Mouse (Mus musculus): ENCODE data around the gene Znhit1. TPM values are rescaled to one million over a fixed set of nuclear protein-coding genes. Genes with fewer than 3 reads are reported as not detected.

The Znhit1 gene
- polyA plus RNA-seq, 1 experiment from 2014 or later, result 106 TPM

GRCm38 (mm10) chr5:137028561-137029272, 40.9 kb upstream of the Znhit1 start:
- H3K4me1 ChIP-seq (ENCODE audit: control insufficient read depth, insufficient read depth, low read length), result peaks cover 16% of the 10 kb centered on the region
- H3K27ac ChIP-seq (ENCODE audit: low read depth, low read length), result no peak overlapping the region
- H3K4me2 ChIP-seq (ENCODE audit: low read depth), result peak overlapping the region; percentile 52; the same call in 1 of the 2 replicates
- H3K36me3 ChIP-seq (ENCODE audit: control insufficient read depth, insufficient read depth, low read length), result no peaks in the 10 kb centered on the region
- H3K4me3 ChIP-seq (ENCODE audit: low read depth, low read length), result no peak overlapping the region
- DNase-seq (ENCODE audit: low spot score) (no peak), ATAC-seq (ENCODE audit: insufficient read depth, low FRiP score, low TSS enrichment) (no peak)
- H3K9me3 ChIP-seq (ENCODE audit: control insufficient read depth, low read length), result no peaks in the 10 kb centered on the region
- peaks cover 76% of the 10 kb centered on the region for H3K27me3 ChIP-seq (ENCODE audit: control insufficient read depth, insufficient read depth, low read length)
- H3K9ac ChIP-seq (ENCODE audit: low read length), result no peak overlapping the region
- WGBS, result 4% methylated on average over 25 of the region's 29 CpGs

GRCm38 (mm10) chr5:137026092-137026491, 38.3 kb upstream of the Znhit1 start, which contains the start of gene Vgf:
Gene Vgf, plus strand, starts transcription at chr5:137026392.
- Histone ChIP-seq H3K4me1 (ENCODE audit: control insufficient read depth, insufficient read depth, low read length) (peaks cover 5% of the 10 kb centered on the region), H3K27me3 (ENCODE audit: control insufficient read depth, insufficient read depth, low read length) (peaks cover 62% of the 10 kb centered on the region), H3K9me3 (ENCODE audit: control insufficient read depth, low read length) (no peaks in the 10 kb centered on the region), H3K4me3 (ENCODE audit: low read depth, low read length) (no peak within 1 kb of the TSS), H3K4me2 (ENCODE audit: low read depth) (no peak within 1 kb of the TSS; the same call in 1 of the 2 replicates), H3K9ac (ENCODE audit: low read length) (no peak within 1 kb of the TSS), H3K36me3 (ENCODE audit: control insufficient read depth, insufficient read depth, low read length) (no peaks in the 10 kb centered on the region), H3K27ac (ENCODE audit: low read depth, low read length) (no peak within 1 kb of the TSS)
- ATAC-seq (ENCODE audit: insufficient read depth, low FRiP score, low TSS enrichment) (no peak), DNase-seq (ENCODE audit: low spot score) (no peak)
- 22% methylated on average over 4 of the region's 4 CpGs for WGBS

GRCm38 (mm10) chr5:137025132-137025531, 37.3 kb upstream of the Znhit1 start:
- ATAC-seq (ENCODE audit: insufficient read depth, low FRiP score, low TSS enrichment) (no peak), DNase-seq (ENCODE audit: low spot score) (peak; percentile 81)
- WGBS, result 0% methylated on average over 23 of the region's 23 CpGs
- Histone ChIP-seq H3K4me3 (ENCODE audit: low read depth, low read length) (no peak overlapping the region), H3K4me2 (ENCODE audit: low read depth) (no peak overlapping the region; the same call in 1 of the 2 replicates), H3K27me3 (ENCODE audit: control insufficient read depth, insufficient read depth, low read length) (peaks cover 52% of the 10 kb centered on the region), H3K9me3 (ENCODE audit: control insufficient read depth, low read length) (no peaks in the 10 kb centered on the region), H3K9ac (ENCODE audit: low read length) (no peak overlapping the region), H3K36me3 (ENCODE audit: control insufficient read depth, insufficient read depth, low read length) (no peaks in the 10 kb centered on the region), H3K4me1 (ENCODE audit: control insufficient read depth, insufficient read depth, low read length) (no peaks in the 10 kb centered on the region), H3K27ac (ENCODE audit: low read depth, low read length) (no peak overlapping the region)

- no peak overlapping the region for H3K27ac ChIP-seq (ENCODE audit: low read depth, low read length)
- no peak overlapping the region for H3K9ac ChIP-seq (ENCODE audit: low read length)
- no peaks in the 10 kb centered on the region for H3K9me3 ChIP-seq (ENCODE audit: control insufficient read depth, low read length)
- H3K27me3 ChIP-seq (ENCODE audit: control insufficient read depth, insufficient read depth, low read length), result peaks cover 49% of the 10 kb centered on the region
- DNase-seq (ENCODE audit: low spot score) (no peak), ATAC-seq (ENCODE audit: insufficient read depth, low FRiP score, low TSS enrichment) (no peak)
- H3K4me1 ChIP-seq (ENCODE audit: control insufficient read depth, insufficient read depth, low read length), result no peaks in the 10 kb centered on the region
- H3K4me3 ChIP-seq (ENCODE audit: low read depth, low read length), result no peak overlapping the region
- WGBS, result 46% methylated on average over 3 of the region's 3 CpGs
- H3K4me2 ChIP-seq (ENCODE audit: low read depth), result no peak overlapping the region
- H3K36me3 ChIP-seq (ENCODE audit: control insufficient read depth, insufficient read depth, low read length), result no peaks in the 10 kb centered on the region
Measured at GRCm38 (mm10) chr5:137024318-137024717, 36.5 kb upstream of the Znhit1 start.

GRCm38 (mm10) chr5:137015913-137016312, 28.1 kb upstream of the Znhit1 start:
- no peak overlapping the region for H3K9ac ChIP-seq (ENCODE audit: low read length)

GRCm38 (mm10) chr5:137012401-137012950, 24.7 kb upstream of the Znhit1 start:
- no peaks in the 10 kb centered on the region for H3K36me3 ChIP-seq (ENCODE audit: control insufficient read depth, insufficient read depth, low read length)
- ATAC-seq (ENCODE audit: insufficient read depth, low FRiP score, low TSS enrichment) (no peak), DNase-seq (ENCODE audit: low spot score) (no peak)
- 75% methylated on average over 15 of the region's 15 CpGs for WGBS
- H3K4me1 ChIP-seq (ENCODE audit: control insufficient read depth, insufficient read depth, low read length), result no peaks in the 10 kb centered on the region
- H3K4me2 ChIP-seq (ENCODE audit: low read depth), result no peak overlapping the region
- no peak overlapping the region for H3K9ac ChIP-seq (ENCODE audit: low read length)
- H3K4me3 ChIP-seq (ENCODE audit: low read depth, low read length), result no peak overlapping the region
- H3K27me3 ChIP-seq (ENCODE audit: control insufficient read depth, insufficient read depth, low read length), result no peaks in the 10 kb centered on the region
- H3K9me3 ChIP-seq (ENCODE audit: control insufficient read depth, low read length), result no peaks in the 10 kb centered on the region
- no peak overlapping the region for H3K27ac ChIP-seq (ENCODE audit: low read depth, low read length)

More at GRCm38 (mm10) chr5:137015913-137016312, 28.1 kb upstream of the Znhit1 start:
- Histone ChIP-seq H3K27ac (ENCODE audit: low read depth, low read length) (no peak overlapping the region), H3K27me3 (ENCODE audit: control insufficient read depth, insufficient read depth, low read length) (no peaks in the 10 kb centered on the region), H3K4me3 (ENCODE audit: low read depth, low read length) (no peak overlapping the region), H3K4me2 (ENCODE audit: low read depth) (no peak overlapping the region), H3K36me3 (ENCODE audit: control insufficient read depth, insufficient read depth, low read length) (no peaks in the 10 kb centered on the region), H3K9me3 (ENCODE audit: control insufficient read depth, low read length) (no peaks in the 10 kb centered on the region), H3K4me1 (ENCODE audit: control insufficient read depth, insufficient read depth, low read length) (no peaks in the 10 kb centered on the region)
- ATAC-seq (ENCODE audit: insufficient read depth, low FRiP score, low TSS enrichment), result no peak
- 81% methylated on average over 3 of the region's 3 CpGs for WGBS
- DNase-seq (ENCODE audit: low spot score), result no peak

- Histone ChIP-seq H3K27ac (ENCODE audit: low read depth, low read length) (no peak overlapping the region), H3K9ac (ENCODE audit: low read length) (no peak overlapping the region), H3K4me1 (ENCODE audit: control insufficient read depth, insufficient read depth, low read length) (no peaks in the 10 kb centered on the region), H3K9me3 (ENCODE audit: control insufficient read depth, low read length) (no peaks in the 10 kb centered on the region), H3K4me2 (ENCODE audit: low read depth) (no peak overlapping the region), H3K4me3 (ENCODE audit: low read depth, low read length) (no peak overlapping the region), H3K27me3 (ENCODE audit: control insufficient read depth, insufficient read depth, low read length) (no peaks in the 10 kb centered on the region), H3K36me3 (ENCODE audit: control insufficient read depth, insufficient read depth, low read length) (no peaks in the 10 kb centered on the region)
- peak; percentile 58 for DNase-seq (ENCODE audit: low spot score)
- ATAC-seq (ENCODE audit: insufficient read depth, low FRiP score, low TSS enrichment), result no peak
- WGBS, result 33% methylated on average over 3 of the region's 3 CpGs
Measured at GRCm38 (mm10) chr5:137009988-137010387, 22.2 kb upstream of the Znhit1 start.

GRCm38 (mm10) chr5:137007276-137007675, 19.5 kb upstream of the Znhit1 start:
- no peak overlapping the region for H3K4me3 ChIP-seq (ENCODE audit: low read depth, low read length)
- H3K4me1 ChIP-seq (ENCODE audit: control insufficient read depth, insufficient read depth, low read length), result no peaks in the 10 kb centered on the region
- H3K27ac ChIP-seq (ENCODE audit: low read depth, low read length), result no peak overlapping the region
- ATAC-seq (ENCODE audit: insufficient read depth, low FRiP score, low TSS enrichment) (no peak), DNase-seq (ENCODE audit: low spot score) (no peak)
- no peaks in the 10 kb centered on the region for H3K9me3 ChIP-seq (ENCODE audit: control insufficient read depth, low read length)
- H3K36me3 ChIP-seq (ENCODE audit: control insufficient read depth, insufficient read depth, low read length), result no peaks in the 10 kb centered on the region
- no peak overlapping the region for H3K4me2 ChIP-seq (ENCODE audit: low read depth)
- no peak overlapping the region for H3K9ac ChIP-seq (ENCODE audit: low read length)
- no peaks in the 10 kb centered on the region for H3K27me3 ChIP-seq (ENCODE audit: control insufficient read depth, insufficient read depth, low read length)
- WGBS, result 71% methylated on average over 8 of the region's 8 CpGs

GRCm38 (mm10) chr5:137000612-137001011, 12.8 kb upstream of the Znhit1 start:
- Histone ChIP-seq H3K27me3 (ENCODE audit: control insufficient read depth, insufficient read depth, low read length) (no peaks in the 10 kb centered on the region), H3K4me2 (ENCODE audit: low read depth) (no peak overlapping the region), H3K36me3 (ENCODE audit: control insufficient read depth, insufficient read depth, low read length) (peaks cover 2% of the 10 kb centered on the region; the same call in 1 of the 2 replicates), H3K9me3 (ENCODE audit: control insufficient read depth, low read length) (no peaks in the 10 kb centered on the region), H3K4me1 (ENCODE audit: control insufficient read depth, insufficient read depth, low read length) (no peaks in the 10 kb centered on the region), H3K27ac (ENCODE audit: low read depth, low read length) (no peak overlapping the region), H3K9ac (ENCODE audit: low read length) (no peak overlapping the region), H3K4me3 (ENCODE audit: low read depth, low read length) (no peak overlapping the region)
- WGBS, result 77% methylated on average over 2 of the region's 2 CpGs
- peak; percentile 32 for DNase-seq (ENCODE audit: low spot score)
- no peak for ATAC-seq (ENCODE audit: insufficient read depth, low FRiP score, low TSS enrichment)
